Mouse (Mus musculus) naive thymus-derived CD4-positive, alpha-beta T cell, adult 5 months (primary cell): ENCODE data around the gene Htr1a. TPM values are rescaled to one million over a fixed set of nuclear protein-coding genes. Genes with fewer than 3 reads are reported as not detected.

Experiments used
- polyA plus RNA-seq: library from polyadenylated mRNA; unstranded; fragments of 100-300 nt; shearing (Covaris generic); gene quantifications from one replicate; pipeline ENCODE4 v1.2.1, GENCODE M21; 2017

Gene Htr1a
- polyA plus RNA-seq = not detected

DNA sequence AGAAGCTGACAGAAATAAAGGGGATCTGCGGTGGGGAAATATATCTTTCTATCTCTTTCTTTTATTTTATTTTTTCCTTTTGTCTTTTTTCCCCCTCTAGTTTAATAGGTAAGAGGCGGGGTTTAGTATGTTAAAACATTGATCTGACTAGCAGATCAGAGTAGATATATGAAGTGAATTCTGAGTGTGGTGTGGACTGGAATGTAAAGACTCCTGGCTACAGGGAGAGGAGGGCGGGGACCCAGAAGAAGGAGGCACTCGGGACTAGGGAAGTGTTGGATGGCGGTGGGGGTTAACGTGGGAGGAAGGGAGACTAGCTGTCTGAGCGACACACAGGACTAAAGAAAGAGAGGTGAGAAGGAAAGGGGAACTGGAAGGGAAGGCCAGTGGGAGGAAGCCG, at the start of gene Htr1a:
Htr1a (plus strand) TSS at position 301 of the 400 bp plus-strand sequence.

Other genes with a start within 250 kb of the Htr1a start
- gene Rnf180, start 148.8 kb upstream of the Htr1a start, polyA plus RNA-seq = 0.11 TPM